Mouse (Mus musculus): ENCODE measurements around the gene Olfr521. TPM values are rescaled to one million over a fixed set of nuclear protein-coding genes. Genes with fewer than 3 reads are reported as not detected.
A peak's percentile ranks its signal among the peaks of the same experiment; 100 is the strongest.

Olfr521 gene
- total and polyA plus RNA-seq, 3 experiments = not detected

DNA sequence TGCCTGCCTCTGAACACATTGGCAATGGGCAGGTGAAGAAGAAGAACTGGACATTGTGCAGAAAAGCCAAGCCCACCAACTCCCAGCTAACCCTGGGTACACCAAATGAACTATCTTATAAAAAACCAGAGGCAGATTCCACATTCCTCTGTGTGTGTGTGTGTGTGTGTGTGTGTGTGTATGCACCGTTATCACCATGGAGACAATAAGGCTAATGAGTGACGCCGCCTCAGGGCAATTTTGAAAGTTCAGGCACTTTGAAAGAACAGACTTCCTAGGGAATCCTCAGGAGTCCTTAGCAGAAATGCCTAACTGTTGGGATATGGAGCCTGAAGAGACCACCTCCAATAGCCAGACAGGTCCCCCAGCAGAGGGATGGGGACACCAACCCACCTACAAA lies 34.0 kb downstream of the Olfr521 start:
- Histone ChIP-seq H3K79me2 (replicated peaks; ENCODE audit: control insufficient read depth, extremely low read depth, insufficient read depth, poor library complexity, severe bottlenecking) (no peaks in the 10 kb centered on the region), H3K36me3 (replicated peaks in 1 of 2; ENCODE audit: control insufficient read depth in 1 of 2, insufficient read depth in 1 of 2, low read length in 1 of 2) (no peaks in the 10 kb centered on the region), H3K9me3 (replicated peaks; ENCODE audit: low read length) (peaks cover 22% of the 10 kb centered on the region), H3K27me3 (replicated peaks) (no peaks in the 10 kb centered on the region), H3K4me3 (replicated peaks in 1 of 3; ENCODE audit: low read depth in 2 of 3, low read length in 2 of 3, poor library complexity in 1 of 3) (no peak overlapping the region), H3K4me1 (ENCODE audit: control insufficient read depth in 1 of 2, insufficient read depth in 2 of 2) (peaks cover 15 to 41% of the 10 kb centered on the region in 2 experiments), H3K4me2 (ENCODE audit: insufficient read depth, low read depth, poor library complexity, severe bottlenecking) (no peak overlapping the region), H3K27ac (ENCODE audit: insufficient read depth, low read depth) (no peak overlapping the region), H3K9ac (ENCODE audit: insufficient read depth, low read depth) (no peak overlapping the region)
- dilution Hi-C loops (cut with MboI; ENCODE audit: extremely low pct_ligation_motif_present, extremely low pct_unique_long_range_greater_than_20kb, low sequenced_read_pairs) (no loop called here), in situ Hi-C loops (cut with MboI; ENCODE audit: low pct_ligation_motif_present, low pct_unique_long_range_greater_than_20kb, low sequenced_read_pairs) (loop anchor here (5.0 kb wide), 2 partner anchors 135 to 180 kb away; no protein-coding TSS in a partner anchor)
- no peak for DNase-seq (ENCODE audit: extremely low read depth)
- TF ChIP-seq MAX (IDR thresholded peaks at IDR 0.05; ENCODE audit: low read length) = no peak
- TF ChIP-seq ZKSCAN1 (IDR thresholded peaks at IDR 0.05; ENCODE audit: borderline replicate concordance, low read depth, low read length) = no peak
- TF ChIP-seq GABPA (IDR thresholded peaks at IDR 0.05; ENCODE audit: insufficient replicate concordance, low read depth, low read length) = no peak
- TF ChIP-seq IRF4 (IDR thresholded peaks at IDR 0.05; ENCODE audit: low read depth, low read length) = no peak
- TF ChIP-seq SIN3A (IDR thresholded peaks at IDR 0.05; ENCODE audit: low read length) = no peak
- TF ChIP-seq MXI1 (IDR thresholded peaks at IDR 0.05; ENCODE audit: low read depth, low read length) = no peak
- no peak for TF ChIP-seq EP300 (IDR thresholded peaks at IDR 0.05; ENCODE audit: low read length)
- no peak for TF ChIP-seq E2F4 (IDR thresholded peaks at IDR 0.05; ENCODE audit: insufficient replicate concordance, low read depth, low read length)
- no peak for TF ChIP-seq CHD2 (IDR thresholded peaks at IDR 0.05; ENCODE audit: low read length)
- no peak for TF ChIP-seq UBTF (IDR thresholded peaks at IDR 0.05; ENCODE audit: low read depth, low read length)
- no peak for TF ChIP-seq USF2 (conservative IDR thresholded peaks at IDR 0.05; ENCODE audit: low read depth, low read length)
- TF ChIP-seq MYC (IDR thresholded peaks at IDR 0.05; ENCODE audit: low read depth, low read length) = no peak
- no peak for TF ChIP-seq RAD21 (IDR thresholded peaks at IDR 0.05; ENCODE audit: low read depth, low read length)
- TF ChIP-seq ZMIZ1 (IDR thresholded peaks at IDR 0.05; ENCODE audit: low read depth, low read length) = no peak
- no peak for TF ChIP-seq POLR2A (IDR thresholded peaks at IDR 0.05; ENCODE audit: low read depth, low read length)
- TF ChIP-seq NELFE (IDR thresholded peaks at IDR 0.05; ENCODE audit: low read depth, low read length) = no peak
- TF ChIP-seq NRF1 (IDR thresholded peaks at IDR 0.05; ENCODE audit: low read depth, low read length) = no peak
- no peak for TF ChIP-seq KAT2A (IDR thresholded peaks at IDR 0.05; ENCODE audit: insufficient replicate concordance, low read length)
- TF ChIP-seq ZNF384 (IDR thresholded peaks at IDR 0.05; ENCODE audit: low read depth, low read length) = no peak

DNA sequence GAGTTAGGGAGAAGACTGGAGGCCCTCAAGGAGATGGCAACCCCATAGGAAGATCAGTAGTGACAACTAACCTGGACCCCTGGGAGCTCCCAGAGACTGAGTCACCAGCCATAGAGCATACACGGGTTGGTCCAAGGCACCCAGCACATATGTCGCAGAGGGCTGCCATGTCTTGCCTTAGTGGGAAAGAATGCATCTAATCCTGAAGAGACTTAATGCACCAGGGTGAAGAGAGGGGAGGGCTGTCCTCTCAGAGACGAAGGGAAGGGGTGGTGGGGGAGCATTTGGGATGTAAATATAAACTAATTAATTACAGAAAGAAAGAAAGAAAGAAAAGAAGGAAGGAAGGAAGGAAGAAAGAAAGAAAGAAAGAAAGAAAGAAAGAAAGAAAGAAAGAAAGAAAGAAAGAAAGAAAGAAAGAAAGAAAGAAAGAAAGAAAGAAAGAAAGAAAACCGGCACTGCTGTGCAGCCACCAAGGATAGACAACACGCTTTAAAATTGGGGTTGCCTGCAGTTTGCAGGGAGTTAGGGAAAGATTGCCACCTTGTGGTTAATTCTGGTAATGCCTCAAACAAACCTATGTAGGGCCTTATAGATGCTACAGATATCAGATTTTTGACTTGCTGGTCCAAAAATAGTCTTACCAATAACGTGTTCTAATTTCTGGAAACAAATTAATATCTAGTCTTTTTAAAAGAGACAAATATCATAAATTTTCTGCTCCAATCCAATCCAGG lies 34.8 kb downstream of the Olfr521 start:
- no peak overlapping the region for H3K9ac ChIP-seq (ENCODE audit: insufficient read depth, low read depth)
- no peaks in the 10 kb centered on the region for H3K79me2 ChIP-seq (replicated peaks; ENCODE audit: control insufficient read depth, extremely low read depth, insufficient read depth, poor library complexity, severe bottlenecking)
- H3K4me3 ChIP-seq (replicated peaks in 1 of 3; ENCODE audit: low read depth in 2 of 3, low read length in 2 of 3, poor library complexity in 1 of 3) = no peak overlapping the region
- peak; percentile 85 for DNase-seq (ENCODE audit: extremely low read depth)
- no peaks in the 10 kb centered on the region for H3K36me3 ChIP-seq (replicated peaks in 1 of 2; ENCODE audit: control insufficient read depth in 1 of 2, insufficient read depth in 1 of 2, low read length in 1 of 2)
- dilution Hi-C loops (cut with MboI; ENCODE audit: extremely low pct_ligation_motif_present, extremely low pct_unique_long_range_greater_than_20kb, low sequenced_read_pairs) (no loop called here), in situ Hi-C loops (cut with MboI; ENCODE audit: low pct_ligation_motif_present, low pct_unique_long_range_greater_than_20kb, low sequenced_read_pairs) (loop anchor here (5.0 kb wide), 2 partner anchors 136 to 181 kb away; no protein-coding TSS in a partner anchor)
- H3K9me3 ChIP-seq (replicated peaks; ENCODE audit: low read length) = peaks cover 17% of the 10 kb centered on the region
- H3K4me2 ChIP-seq (ENCODE audit: insufficient read depth, low read depth, poor library complexity, severe bottlenecking) = no peak overlapping the region
- TF ChIP-seq MEF2A (IDR thresholded peaks at IDR 0.05; ENCODE audit: borderline replicate concordance, low read depth, low read length) (no peak), MXI1 (IDR thresholded peaks at IDR 0.05; ENCODE audit: low read depth, low read length) (no peak), CHD1 (IDR thresholded peaks at IDR 0.05; ENCODE audit: low read depth, low read length) (no peak), MYC (IDR thresholded peaks at IDR 0.05; ENCODE audit: low read depth, low read length) (peak; percentile 68), KAT2A (IDR thresholded peaks at IDR 0.05; ENCODE audit: insufficient replicate concordance, low read length) (no peak), SMC3 (IDR thresholded peaks at IDR 0.05; ENCODE audit: low read depth, low read length) (peak; percentile 90), IRF4 (IDR thresholded peaks at IDR 0.05; ENCODE audit: low read depth, low read length) (no peak), ZKSCAN1 (IDR thresholded peaks at IDR 0.05; ENCODE audit: borderline replicate concordance, low read depth, low read length) (no peak), PAX5 (IDR thresholded peaks at IDR 0.05; ENCODE audit: low read length) (no peak), JUN (IDR thresholded peaks at IDR 0.05; ENCODE audit: insufficient read depth, low read depth, low read length) (no peak), ZNF384 (IDR thresholded peaks at IDR 0.05; ENCODE audit: low read depth, low read length) (no peak), E2F4 (IDR thresholded peaks at IDR 0.05; ENCODE audit: insufficient replicate concordance, low read depth, low read length) (no peak), NELFE (IDR thresholded peaks at IDR 0.05; ENCODE audit: low read depth, low read length) (0 out of 2 replicates have a peak, but pooled peaks have one; percentile 23), POLR2A (IDR thresholded peaks at IDR 0.05; ENCODE audit: low read depth, low read length) (no peak), ZC3H11A (IDR thresholded peaks at IDR 0.05; ENCODE audit: low read depth, low read length) (peak; percentile 86), RCOR1 (conservative IDR thresholded peaks at IDR 0.05; ENCODE audit: low read depth, low read length) (no peak), GABPA (IDR thresholded peaks at IDR 0.05; ENCODE audit: insufficient replicate concordance, low read depth, low read length) (no peak), CTCF (conservative IDR thresholded peaks at IDR 0.05 in 1 of 2, IDR thresholded peaks at IDR 0.05 in 1 of 2; ENCODE audit: low read depth in 2 of 2, low read length in 2 of 2) (peak; percentile 70 to 90), RAD21 (IDR thresholded peaks at IDR 0.05; ENCODE audit: low read depth, low read length) (peak; percentile 92), MAX (IDR thresholded peaks at IDR 0.05; ENCODE audit: low read length) (no peak), UBTF (IDR thresholded peaks at IDR 0.05; ENCODE audit: low read depth, low read length) (no peak), ZMIZ1 (IDR thresholded peaks at IDR 0.05; ENCODE audit: low read depth, low read length) (no peak), ELF1 (IDR thresholded peaks at IDR 0.05; ENCODE audit: low read depth, low read length) (no peak)
- H3K27ac ChIP-seq (ENCODE audit: insufficient read depth, low read depth) = no peak overlapping the region
- peaks cover 15 to 41% of the 10 kb centered on the region in 2 experiments for H3K4me1 ChIP-seq (ENCODE audit: control insufficient read depth in 1 of 2, insufficient read depth in 2 of 2)
- H3K27me3 ChIP-seq (replicated peaks) = no peaks in the 10 kb centered on the region

Data from CH12.LX (cell line).